ENCODE assay signal across 29 mouse cellular contexts in the genomic region with DNA sequence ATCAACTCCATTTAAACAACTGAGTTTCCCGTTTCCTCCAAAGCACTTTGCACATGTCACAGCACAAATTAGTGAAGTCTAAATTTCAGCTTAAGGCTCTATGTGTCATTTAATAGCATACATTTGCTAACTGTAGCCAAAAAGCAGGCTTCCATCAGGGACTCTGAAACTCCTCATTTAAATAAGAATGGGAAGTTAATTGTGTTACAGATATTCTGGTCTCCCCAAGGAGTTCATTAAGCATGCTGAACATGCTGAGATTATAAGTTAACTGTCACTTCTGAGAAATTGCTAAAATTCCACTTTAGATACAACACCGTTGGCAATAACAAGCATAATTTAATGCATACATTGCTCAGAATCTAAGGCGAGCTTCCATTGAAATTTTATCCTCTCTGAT.
DNase-seq lines count a peak whose midpoint lies in the region; ATAC-seq and TF ChIP-seq lines count a peak whose summit lies in the region.
"Had no signal": no experiment of that assay in that cellular context is flagged by ENCODE, and none has a peak within 500 bp of the region (broad histone marks: within the 10 kb centered on the region; RNA-seq: fewer than 3 reads in every experiment).

No protein-coding gene starts in this region.

- no peak overlapping the region for H3K4me2 ChIP-seq in hindbrain, embryonic 11.5 days (replicated peaks; ENCODE audit: low read depth, low read length)
- H3K4me2 ChIP-seq in forebrain, embryonic 16.5 days (ENCODE audit: low read length): no peak overlapping the region
- no peak overlapping the region for H3K4me2 ChIP-seq in hindbrain, embryonic 13.5 days
- H3K4me2 ChIP-seq in midbrain, embryonic 15.5 days: no peak overlapping the region
- H3K4me2 ChIP-seq in lung, postnatal 0 days (replicated peaks; ENCODE audit: low read depth, low read length): no peak overlapping the region
- H3K4me2 ChIP-seq: embryonic facial prominence, embryonic 12.5 days; hindbrain, embryonic 15.5 days; limb, embryonic 13.5 days; liver, embryonic 11.5 days; lung, embryonic 15.5 days; neural tube, embryonic 15.5 days had no signal

- no peak overlapping the region for H3K9ac ChIP-seq in hindbrain, embryonic 11.5 days (ENCODE audit: low read depth, low read length)
- H3K9ac ChIP-seq in forebrain, embryonic 16.5 days (replicated peaks; ENCODE audit: low read depth, low read length): no peak overlapping the region
- no peak overlapping the region for H3K9ac ChIP-seq in hindbrain, embryonic 13.5 days
- H3K9ac ChIP-seq in midbrain, embryonic 15.5 days: no peak overlapping the region
- no peak overlapping the region for H3K9ac ChIP-seq in lung, postnatal 0 days (replicated peaks; ENCODE audit: low read depth)
- H3K9ac ChIP-seq: embryonic facial prominence, embryonic 12.5 days; hindbrain, embryonic 15.5 days; limb, embryonic 13.5 days; lung, embryonic 15.5 days; neural tube, embryonic 15.5 days had no signal

- TF ChIP-seq CTCF in lung, postnatal 0 days (IDR thresholded peaks at IDR 0.05): no peak

- no peaks in the 10 kb centered on the region for H3K9me3 ChIP-seq in hindbrain, embryonic 11.5 days (ENCODE audit: control insufficient read depth, low read length)
- H3K9me3 ChIP-seq in hindbrain, embryonic 10.5 days: no peaks in the 10 kb centered on the region
- no peaks in the 10 kb centered on the region for H3K9me3 ChIP-seq in forebrain, embryonic 16.5 days (ENCODE audit: control insufficient read depth, low read length)
- no peaks in the 10 kb centered on the region for H3K9me3 ChIP-seq in hindbrain, embryonic 13.5 days
- H3K9me3 ChIP-seq in midbrain, embryonic 15.5 days: no peaks in the 10 kb centered on the region
- H3K9me3 ChIP-seq in lung, postnatal 0 days (ENCODE audit: low read length): no peaks in the 10 kb centered on the region
- H3K9me3 ChIP-seq: embryonic facial prominence, embryonic 12.5 days; hindbrain, embryonic 15.5 days; limb, embryonic 13.5 days; lung, embryonic 15.5 days; neural tube, embryonic 15.5 days had no signal

- H3K36me3 ChIP-seq in hindbrain, embryonic 11.5 days (ENCODE audit: control insufficient read depth, insufficient read depth, low read length): no peaks in the 10 kb centered on the region
- no peaks in the 10 kb centered on the region for H3K36me3 ChIP-seq in hindbrain, embryonic 10.5 days
- no peaks in the 10 kb centered on the region for H3K36me3 ChIP-seq in forebrain, embryonic 16.5 days (ENCODE audit: control insufficient read depth, insufficient read depth)
- H3K36me3 ChIP-seq in hindbrain, embryonic 13.5 days: no peaks in the 10 kb centered on the region
- H3K36me3 ChIP-seq in midbrain, embryonic 15.5 days (replicated peaks): no peaks in the 10 kb centered on the region
- H3K36me3 ChIP-seq in lung, postnatal 0 days (ENCODE audit: insufficient read depth, low read length): no peaks in the 10 kb centered on the region
- H3K36me3 ChIP-seq: embryonic facial prominence, embryonic 12.5 days; hindbrain, embryonic 15.5 days; limb, embryonic 13.5 days; lung, embryonic 15.5 days; neural tube, embryonic 15.5 days had no signal

- H3K4me1 ChIP-seq in hindbrain, embryonic 11.5 days (replicated peaks; ENCODE audit: control insufficient read depth, insufficient read depth, low read length): no peaks in the 10 kb centered on the region
- no peaks in the 10 kb centered on the region for H3K4me1 ChIP-seq in hindbrain, embryonic 10.5 days (replicated peaks)
- no peaks in the 10 kb centered on the region for H3K4me1 ChIP-seq in forebrain, embryonic 16.5 days (replicated peaks; ENCODE audit: control insufficient read depth, insufficient read depth, low read length)
- no peaks in the 10 kb centered on the region for H3K4me1 ChIP-seq in hindbrain, embryonic 13.5 days (replicated peaks)
- H3K4me1 ChIP-seq in midbrain, embryonic 15.5 days: no peaks in the 10 kb centered on the region
- H3K4me1 ChIP-seq in lung, postnatal 0 days (ENCODE audit: insufficient read depth, low read depth, low read length): no peaks in the 10 kb centered on the region
- H3K4me1 ChIP-seq: embryonic facial prominence, embryonic 12.5 days; hindbrain, embryonic 15.5 days; limb, embryonic 13.5 days; lung, embryonic 15.5 days; neural tube, embryonic 15.5 days had no signal

- H3K27me3 ChIP-seq in hindbrain, embryonic 11.5 days (ENCODE audit: control insufficient read depth, insufficient read depth, low read length): no peaks in the 10 kb centered on the region
- H3K27me3 ChIP-seq in hindbrain, embryonic 10.5 days (ENCODE audit: insufficient read depth, poor library complexity, severe bottlenecking): no peaks in the 10 kb centered on the region
- H3K27me3 ChIP-seq in forebrain, embryonic 16.5 days (replicated peaks; ENCODE audit: control insufficient read depth, insufficient read depth, low read length): no peaks in the 10 kb centered on the region
- no peaks in the 10 kb centered on the region for H3K27me3 ChIP-seq in hindbrain, embryonic 13.5 days
- H3K27me3 ChIP-seq in midbrain, embryonic 15.5 days (replicated peaks): no peaks in the 10 kb centered on the region
- H3K27me3 ChIP-seq in lung, postnatal 0 days (replicated peaks; ENCODE audit: insufficient read depth, low read length): no peaks in the 10 kb centered on the region
- H3K27me3 ChIP-seq: embryonic facial prominence, embryonic 12.5 days; hindbrain, embryonic 15.5 days; limb, embryonic 13.5 days; lung, embryonic 15.5 days; neural tube, embryonic 15.5 days had no signal

- H3K27ac ChIP-seq in hindbrain, embryonic 11.5 days (ENCODE audit: low read depth, low read length): no peak overlapping the region
- H3K27ac ChIP-seq in hindbrain, embryonic 10.5 days: no peak overlapping the region
- no peak overlapping the region for H3K27ac ChIP-seq in forebrain, embryonic 16.5 days (ENCODE audit: low read length)
- H3K27ac ChIP-seq in hindbrain, embryonic 13.5 days: no peak overlapping the region
- no peak overlapping the region for H3K27ac ChIP-seq in midbrain, embryonic 15.5 days
- H3K27ac ChIP-seq in lung, postnatal 0 days (ENCODE audit: low read length): no peak overlapping the region
- H3K27ac ChIP-seq: embryonic facial prominence, embryonic 12.5 days; hindbrain, embryonic 15.5 days; limb, embryonic 13.5 days; lung, embryonic 15.5 days; neural tube, embryonic 15.5 days had no signal

- TF ChIP-seq EP300 in lung, postnatal 0 days (IDR thresholded peaks at IDR 0.05): no peak

- no peak overlapping the region for H3K4me3 ChIP-seq in hindbrain, embryonic 11.5 days (ENCODE audit: low read depth, low read length)
- H3K4me3 ChIP-seq in hindbrain, embryonic 10.5 days: no peak overlapping the region
- no peak overlapping the region for H3K4me3 ChIP-seq in forebrain, embryonic 16.5 days (replicated peaks; ENCODE audit: low read length)
- H3K4me3 ChIP-seq in hindbrain, embryonic 13.5 days: no peak overlapping the region
- no peak overlapping the region for H3K4me3 ChIP-seq in midbrain, embryonic 15.5 days
- H3K4me3 ChIP-seq in lung, postnatal 0 days (ENCODE audit: low read depth, low read length): no peak overlapping the region
- H3K4me3 ChIP-seq: embryonic facial prominence, embryonic 12.5 days; hindbrain, embryonic 15.5 days; limb, embryonic 13.5 days; lung, embryonic 15.5 days; neural tube, embryonic 15.5 days had no signal

- 50% methylated on average over 3 of the region's 3 CpGs for WGBS in hindbrain, embryonic 11.5 days
- 71% methylated on average over 3 of the region's 3 CpGs for WGBS in hindbrain, embryonic 10.5 days
- WGBS in forebrain, embryonic 16.5 days: 19% methylated on average over 3 of the region's 3 CpGs
- WGBS in hindbrain, embryonic 13.5 days: 26% methylated on average over 3 of the region's 3 CpGs
- 28% methylated on average over 3 of the region's 3 CpGs for WGBS in midbrain, embryonic 15.5 days
- 69% methylated on average over 3 of the region's 3 CpGs for WGBS in lung, postnatal 0 days

- peak; percentile 13; the same call in 1 of the 2 replicates for ATAC-seq in hindbrain, embryonic 11.5 days (ENCODE audit: low FRiP score)
- peak; percentile 82 for ATAC-seq in forebrain, embryonic 16.5 days
- peak; percentile 61 for ATAC-seq in hindbrain, embryonic 13.5 days (ENCODE audit: low FRiP score)
- ATAC-seq in midbrain, embryonic 15.5 days (replicated peaks): peak; percentile 56
- no peak for ATAC-seq in lung, postnatal 0 days
- ATAC-seq: activated CD4-positive, CD25-positive, alpha-beta regulatory T cell, adult 4 months; intestine, embryonic 16.5 days had no signal

- DNase-seq in hindbrain, embryonic 11.5 days (ENCODE audit: low spot score): no peak
- no peak for DNase-seq in hindbrain, embryonic 10.5 days (ENCODE audit: low spot score)
- DNase-seq in heart, adult 9 months (ENCODE audit: low spot score in 2 of 2): no peak
- DNase-seq in lung, postnatal 0 days (ENCODE audit: low spot score): no peak
- DNase-seq in retina, embryonic 14.5 days (ENCODE audit: low spot score): no peak
- DNase-seq: adrenal gland, adult 2 months; B cell, adult 2 months; cerebellum, adult 11 months; cerebellum, adult 9-10 months; cerebellum, postnatal 36 days; gastrocnemius, postnatal 10 days; heart, postnatal 14 days; kidney, adult 9 months; kidney, postnatal 10 days; layer of hippocampus, adult 9-11 months; lung, postnatal 36 days; right cerebral cortex, postnatal 25 days; thymus, postnatal 14 days had no signal
